18 mouse cellular contexts compared by ENCODE assay signal in the genomic region with DNA sequence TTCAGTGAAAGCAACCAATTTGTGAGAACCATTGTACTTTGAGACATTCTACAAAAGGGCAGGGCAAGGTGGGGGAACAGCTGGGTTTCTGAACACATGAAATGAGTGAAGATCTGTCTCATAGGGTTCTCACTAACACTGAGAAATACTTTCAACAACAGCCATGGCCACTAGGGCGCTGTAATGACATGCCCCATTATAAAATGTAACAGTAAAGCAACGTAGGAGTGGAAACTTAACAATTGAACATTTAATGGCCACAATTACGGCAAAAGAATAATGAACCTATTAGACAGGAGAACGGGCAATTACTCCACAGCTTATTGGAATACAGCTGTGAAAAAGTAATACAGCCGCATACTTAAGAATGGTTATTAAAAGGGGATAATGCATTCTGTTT.
DNase-seq lines count a peak whose midpoint lies in the region; ATAC-seq and TF ChIP-seq lines count a peak whose summit lies in the region.
"Had no signal": no experiment of that assay in that cellular context is flagged by ENCODE, and none has a peak within 500 bp of the region (broad histone marks: within the 10 kb centered on the region; RNA-seq: fewer than 3 reads in every experiment).

No protein-coding gene starts in this region.

- peak overlapping the region; percentile 30; the same call in 1 of the 2 replicates for H3K27ac ChIP-seq in hindbrain, embryonic 13.5 days
- H3K27ac ChIP-seq in hindbrain, embryonic 12.5 days = no peak overlapping the region
- no peak overlapping the region for H3K27ac ChIP-seq in kidney, postnatal 0 days
- no peak overlapping the region for H3K27ac ChIP-seq in neural tube, embryonic 14.5 days (ENCODE audit: low read depth, low read length)
- H3K27ac ChIP-seq: embryonic facial prominence, embryonic 12.5 days; forebrain, embryonic 13.5 days; heart, embryonic 10.5 days had no signal

- H3K9ac ChIP-seq in hindbrain, embryonic 13.5 days = no peak overlapping the region
- no peak overlapping the region for H3K9ac ChIP-seq in hindbrain, embryonic 12.5 days
- H3K9ac ChIP-seq in kidney, postnatal 0 days (ENCODE audit: low read depth, low read length) = no peak overlapping the region
- no peak overlapping the region for H3K9ac ChIP-seq in neural tube, embryonic 14.5 days (replicated peaks; ENCODE audit: low read depth, low read length)
- H3K9ac ChIP-seq: embryonic facial prominence, embryonic 12.5 days; forebrain, embryonic 13.5 days had no signal

- DNase-seq in kidney, postnatal 0 days (ENCODE audit: low spot score) = no peak
- no peak for DNase-seq in kidney, adult 18-20 months
- DNase-seq in neural tube, embryonic 10.5 days (ENCODE audit: extremely low spot score, low spot score) = no peak
- DNase-seq in adrenal gland, adult 18-20 months (ENCODE audit: low spot score in 2 of 2) = no peak
- DNase-seq: adrenal gland, postnatal 14 days; cerebellum, adult 11-12 months; cerebellum, adult 9-10 months; cerebellum, postnatal 25 days; gastrocnemius, postnatal 36 days; heart, postnatal 10 days; heart, postnatal 4 days had no signal

- no peaks in the 10 kb centered on the region for H3K27me3 ChIP-seq in hindbrain, embryonic 13.5 days
- no peaks in the 10 kb centered on the region for H3K27me3 ChIP-seq in hindbrain, embryonic 12.5 days
- no peaks in the 10 kb centered on the region for H3K27me3 ChIP-seq in kidney, postnatal 0 days (ENCODE audit: insufficient read depth, low read length)
- H3K27me3 ChIP-seq in neural tube, embryonic 14.5 days (ENCODE audit: control insufficient read depth, insufficient read depth, low read length) = no peaks in the 10 kb centered on the region
- H3K27me3 ChIP-seq: embryonic facial prominence, embryonic 12.5 days; forebrain, embryonic 13.5 days had no signal

- H3K4me3 ChIP-seq in hindbrain, embryonic 13.5 days = no peak overlapping the region
- no peak overlapping the region for H3K4me3 ChIP-seq in hindbrain, embryonic 12.5 days
- H3K4me3 ChIP-seq in kidney, postnatal 0 days (replicated peaks; ENCODE audit: low read depth, low read length) = no peak overlapping the region
- no peak overlapping the region for H3K4me3 ChIP-seq in neural tube, embryonic 14.5 days (ENCODE audit: low read depth, low read length)
- H3K4me3 ChIP-seq: embryonic facial prominence, embryonic 12.5 days; forebrain, embryonic 13.5 days; heart, embryonic 10.5 days had no signal

- peaks cover 13% of the 10 kb centered on the region; the same call in 1 of the 2 replicates for H3K4me1 ChIP-seq in hindbrain, embryonic 13.5 days (replicated peaks)
- H3K4me1 ChIP-seq in hindbrain, embryonic 12.5 days = no peaks in the 10 kb centered on the region
- no peaks in the 10 kb centered on the region for H3K4me1 ChIP-seq in kidney, postnatal 0 days (replicated peaks; ENCODE audit: insufficient read depth, low read length)
- H3K4me1 ChIP-seq in neural tube, embryonic 14.5 days (ENCODE audit: control insufficient read depth, insufficient read depth, low read length) = 0 out of 2 replicates have a peak, but pooled peaks cover 4% of the 10 kb centered on the region
- H3K4me1 ChIP-seq: heart, embryonic 10.5 days had no signal

- no peaks in the 10 kb centered on the region for H3K36me3 ChIP-seq in hindbrain, embryonic 13.5 days
- H3K36me3 ChIP-seq in hindbrain, embryonic 12.5 days = no peaks in the 10 kb centered on the region
- H3K36me3 ChIP-seq in kidney, postnatal 0 days (ENCODE audit: insufficient read depth, low read length) = no peaks in the 10 kb centered on the region
- no peaks in the 10 kb centered on the region for H3K36me3 ChIP-seq in neural tube, embryonic 14.5 days (ENCODE audit: control insufficient read depth, insufficient read depth, low read length)
- H3K36me3 ChIP-seq: embryonic facial prominence, embryonic 12.5 days; heart, embryonic 10.5 days had no signal

- no peak for ATAC-seq in hindbrain, embryonic 13.5 days (ENCODE audit: low FRiP score)
- ATAC-seq in hindbrain, embryonic 12.5 days (ENCODE audit: low FRiP score) = no peak
- no peak for ATAC-seq in kidney, postnatal 0 days (replicated peaks; ENCODE audit: low FRiP score, low read depth)
- ATAC-seq in neural tube, embryonic 14.5 days (ENCODE audit: low read depth) = peak; percentile 60
- ATAC-seq: forebrain, embryonic 13.5 days; intestine, embryonic 16.5 days had no signal

- TF ChIP-seq CTCF in kidney, postnatal 0 days (IDR thresholded peaks at IDR 0.05; ENCODE audit: low read depth) = peak; percentile 8; the same call in 1 of the 2 replicates

- H3K9me3 ChIP-seq in hindbrain, embryonic 13.5 days = no peaks in the 10 kb centered on the region
- H3K9me3 ChIP-seq in hindbrain, embryonic 12.5 days (replicated peaks) = no peaks in the 10 kb centered on the region
- H3K9me3 ChIP-seq in kidney, postnatal 0 days (replicated peaks; ENCODE audit: low read length) = no peaks in the 10 kb centered on the region
- H3K9me3 ChIP-seq in neural tube, embryonic 14.5 days (ENCODE audit: control insufficient read depth, low read length) = no peaks in the 10 kb centered on the region
- H3K9me3 ChIP-seq: embryonic facial prominence, embryonic 12.5 days; forebrain, embryonic 13.5 days; heart, embryonic 10.5 days had no signal

- 67% methylated on average over 5 of the region's 5 CpGs for WGBS in hindbrain, embryonic 13.5 days
- 77% methylated on average over 5 of the region's 5 CpGs for WGBS in hindbrain, embryonic 12.5 days
- 77% methylated on average over 5 of the region's 5 CpGs for WGBS in kidney, postnatal 0 days
- WGBS in neural tube, embryonic 14.5 days = 41% methylated on average over 5 of the region's 5 CpGs

- no peak overlapping the region for H3K4me2 ChIP-seq in hindbrain, embryonic 13.5 days
- H3K4me2 ChIP-seq in hindbrain, embryonic 12.5 days (replicated peaks) = no peak overlapping the region
- H3K4me2 ChIP-seq in kidney, postnatal 0 days (ENCODE audit: low read length) = no peak overlapping the region
- H3K4me2 ChIP-seq in neural tube, embryonic 14.5 days (ENCODE audit: low read depth, low read length) = no peak overlapping the region
- H3K4me2 ChIP-seq: embryonic facial prominence, embryonic 12.5 days; forebrain, embryonic 13.5 days had no signal
